Mouse (Mus musculus) lung, postnatal 0 days (tissue): ENCODE measurements around the gene Vmn1r227.

Experiments used
- CTCF ChIP-seq: IDR thresholded peaks from 2 replicates; pipeline ENCODE4 v1.5.1; 2016; ENCODE audit warnings: antibody characterized with exemption, mild to moderate bottlenecking
- EP300 ChIP-seq: IDR thresholded peaks from 2 replicates; pipeline ENCODE4 v1.6.1; 2016; ENCODE audit warnings: antibody characterized with exemption, mild to moderate bottlenecking, control low read depth

DNA sequence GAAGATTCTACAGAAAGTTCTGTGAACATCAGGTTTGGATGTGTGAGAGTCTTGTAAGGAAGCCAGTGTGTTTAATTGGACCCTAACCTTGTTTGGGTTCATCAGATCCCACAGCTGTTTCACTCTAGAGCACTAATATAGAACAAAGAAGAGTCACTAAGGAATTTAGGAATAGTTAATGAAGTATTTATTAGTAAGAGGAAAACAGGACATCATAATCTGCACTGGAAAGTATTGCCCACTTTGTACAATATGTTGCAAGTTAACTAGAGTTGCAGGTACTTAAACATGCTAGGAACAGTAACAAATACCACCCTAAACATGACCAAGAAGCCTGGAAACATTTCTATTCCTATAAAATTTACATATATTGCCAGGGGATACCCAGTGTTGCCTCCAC, 56.4 kb downstream of the Vmn1r227 start, which contains the start of gene Vmn1r228:
- TF ChIP-seq CTCF (no peak), EP300 (no peak)
